Mouse (Mus musculus) G1E (cell line): Measurements from ENCODE around the gene Emb. TPM values are rescaled to one million over a fixed set of nuclear protein-coding genes. Genes with fewer than 3 reads are reported as not detected.

Experiments
- ATAC-seq: 2 replicates; pipeline ENCODE4 v1.8.0; 2016; ENCODE audit warnings: mild to moderate bottlenecking; ENCODE audit not compliant: insufficient number of reproducible peaks, poor library complexity, low FRiP score, severe bottlenecking; ENCODE audit errors: extremely low read depth
- DNase-seq: peaks from one replicate; pipeline ENCODE4 v3.0.0; 2012; ENCODE audit warnings: low spot score
- H3K27me3 ChIP-seq: 2 replicates; pipeline ENCODE4 v1.6.1; 2012; ENCODE audit warnings: mild to moderate bottlenecking, low read length, inconsistent platforms; ENCODE audit not compliant: insufficient read depth
- H3K36me3 ChIP-seq: replicated peaks from 2 replicates; pipeline ENCODE3; 2012; ENCODE audit warnings: mild to moderate bottlenecking, inconsistent platforms
- H3K4me1 ChIP-seq: 2 replicates; pipeline ENCODE4 v1.6.1; 2012; ENCODE audit warnings: low read depth, low read length, inconsistent platforms, mixed read lengths; ENCODE audit not compliant: insufficient read depth
- H3K4me3 ChIP-seq: 2 replicates; pipeline ENCODE4 v1.5.1; 2012; ENCODE audit warnings: low read depth, mild to moderate bottlenecking, inconsistent platforms, low read length, moderate library complexity, mixed read lengths
- H3K9me3 ChIP-seq: replicated peaks from 2 replicates; pipeline ENCODE4 v1.6.1; 2012; ENCODE audit warnings: inconsistent platforms
- CTCF ChIP-seq: IDR thresholded peaks from 2 replicates; pipeline ENCODE4 v1.5.1; 2012; ENCODE audit warnings: low read depth, low read length, inconsistent platforms, mixed read lengths
- GATA1 ChIP-seq: IDR thresholded peaks from 2 replicates; pipeline ENCODE4 v1.6.1; 2012; ENCODE audit warnings: borderline replicate concordance, low read length, inconsistent platforms, mixed read lengths
- GATA2 ChIP-seq: IDR thresholded peaks from 2 replicates; pipeline ENCODE4 v1.6.1; 2012; ENCODE audit warnings: low read depth, low read length, inconsistent platforms, borderline replicate concordance
- POLR2AphosphoS5 ChIP-seq: IDR thresholded peaks from 2 replicates; pipeline ENCODE4 v1.6.1; 2012; ENCODE audit warnings: low read depth, low read length, inconsistent platforms; ENCODE audit not compliant: insufficient replicate concordance
- TAL1 ChIP-seq: conservative IDR thresholded peaks from 2 replicates; pipeline ENCODE4 v1.6.1; 2012; ENCODE audit warnings: low read depth, low read length, inconsistent platforms, mixed read lengths
- polyA plus RNA-seq: library from polyadenylated mRNA; stranded (reverse); fragments of >175 nt; gene quantifications from 2 replicates; pipeline ENCODE4 v1.2.3, GENCODE M21; 2012
- total RNA-seq, 2 experiments: library from RNA; stranded (forward) in 1 of 2; stranded (reverse) in 1 of 2; fragments of 200-1000 nt in 1 of 2; fragments of >200 nt in 1 of 2; fragmentation: Nextera tagmentation in 1 of 2; gene quantifications; 2 replicates each; pipeline ENCODE4 v1.2.3; 2014 to 2017

Gene Emb
- total and polyA plus RNA-seq, 3 experiments, result 0.04 to 0.27 TPM; not detected in 1

DNA sequence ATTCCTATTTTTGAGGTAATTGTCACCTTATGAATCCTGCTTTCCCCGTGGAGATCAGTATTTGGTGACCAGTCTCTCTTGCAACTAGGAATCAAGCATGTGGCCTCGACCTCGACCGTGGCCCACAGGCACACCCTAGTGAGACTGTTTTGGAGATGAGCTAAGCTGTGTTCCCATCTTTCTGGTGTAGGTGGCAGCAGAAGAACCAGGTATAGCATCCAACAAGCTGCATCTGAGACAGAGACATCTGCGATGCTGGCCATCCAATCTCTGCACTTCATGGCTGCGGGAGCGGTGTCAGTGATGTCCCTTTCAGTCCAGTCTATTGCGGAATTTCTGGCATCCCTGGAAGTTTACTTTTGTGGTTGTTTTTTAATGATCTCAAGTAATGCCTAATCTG lies 2.3 kb upstream of the Emb start:
- no peaks in the 10 kb centered on the region for H3K27me3 ChIP-seq
- H3K4me1 ChIP-seq, result no peaks in the 10 kb centered on the region
- TF ChIP-seq TAL1, result no peak
- no peak for TF ChIP-seq GATA1
- TF ChIP-seq POLR2AphosphoS5, result no peak
- TF ChIP-seq GATA2, result no peak
- TF ChIP-seq CTCF, result no peak
- DNase-seq, result no peak
- no peaks in the 10 kb centered on the region for H3K36me3 ChIP-seq
- H3K9me3 ChIP-seq, result peaks cover 54% of the 10 kb centered on the region
- no peak for ATAC-seq
- H3K4me3 ChIP-seq, result no peak overlapping the region

DNA sequence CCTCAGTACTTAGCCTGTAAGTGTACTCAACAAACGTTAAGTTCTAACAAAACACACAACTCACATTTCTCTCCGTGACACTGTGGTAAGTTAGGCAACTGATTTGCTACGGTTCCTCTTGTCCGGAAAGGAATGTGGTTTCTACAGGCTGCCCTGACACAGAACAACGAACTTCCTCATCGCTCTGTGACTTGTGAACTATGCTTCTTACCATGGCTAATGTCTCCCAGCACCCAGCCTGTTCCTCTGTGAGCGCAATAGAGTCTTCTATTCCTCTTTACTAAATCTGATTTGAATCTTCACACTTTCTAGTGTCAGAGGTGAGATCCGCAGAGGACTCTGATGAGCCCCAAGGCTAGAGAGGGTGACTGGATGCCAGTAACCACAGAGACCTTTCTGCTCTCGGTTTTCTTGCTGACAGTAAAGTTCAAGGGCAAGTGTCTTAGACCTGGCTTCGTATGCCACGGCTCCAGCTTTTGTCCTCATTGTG lies 3.1 kb downstream of the Emb start:
- Histone ChIP-seq H3K4me3 (no peak overlapping the region), H3K9me3 (peaks cover 36% of the 10 kb centered on the region), H3K4me1 (no peaks in the 10 kb centered on the region), H3K27me3 (no peaks in the 10 kb centered on the region), H3K36me3 (no peaks in the 10 kb centered on the region)
- no peak for ATAC-seq
- no peak for DNase-seq
- TF ChIP-seq GATA2 (no peak), TAL1 (no peak), POLR2AphosphoS5 (no peak), GATA1 (no peak), CTCF (no peak)

DNA sequence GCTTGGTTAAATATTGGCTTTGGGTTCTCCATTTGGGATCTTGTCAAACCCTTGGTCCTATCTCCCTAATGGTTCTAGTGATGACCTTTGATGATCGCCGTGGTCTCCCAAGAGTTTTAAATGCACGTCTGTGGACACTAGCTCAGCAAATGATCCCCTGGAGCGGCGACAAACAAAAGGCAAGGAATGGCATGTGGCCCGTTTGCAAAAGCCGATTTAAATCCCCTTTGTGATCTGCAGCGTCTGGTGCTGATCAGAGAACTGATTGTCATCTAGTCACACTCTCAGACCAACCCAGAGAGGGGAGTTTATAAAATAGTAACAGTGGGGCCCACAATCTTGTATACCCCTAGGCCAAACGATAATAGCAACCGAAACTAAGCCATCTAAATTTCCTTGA lies 7.1 kb downstream of the Emb start:
- Histone ChIP-seq H3K27me3 (no peaks in the 10 kb centered on the region), H3K9me3 (peaks cover 22% of the 10 kb centered on the region), H3K4me1 (no peaks in the 10 kb centered on the region), H3K36me3 (no peaks in the 10 kb centered on the region), H3K4me3 (no peak overlapping the region)
- no peak for TF ChIP-seq GATA2
- TF ChIP-seq TAL1, result no peak
- no peak for TF ChIP-seq CTCF
- TF ChIP-seq GATA1, result no peak
- no peak for TF ChIP-seq POLR2AphosphoS5
- DNase-seq, result no peak
- ATAC-seq, result no peak

DNA sequence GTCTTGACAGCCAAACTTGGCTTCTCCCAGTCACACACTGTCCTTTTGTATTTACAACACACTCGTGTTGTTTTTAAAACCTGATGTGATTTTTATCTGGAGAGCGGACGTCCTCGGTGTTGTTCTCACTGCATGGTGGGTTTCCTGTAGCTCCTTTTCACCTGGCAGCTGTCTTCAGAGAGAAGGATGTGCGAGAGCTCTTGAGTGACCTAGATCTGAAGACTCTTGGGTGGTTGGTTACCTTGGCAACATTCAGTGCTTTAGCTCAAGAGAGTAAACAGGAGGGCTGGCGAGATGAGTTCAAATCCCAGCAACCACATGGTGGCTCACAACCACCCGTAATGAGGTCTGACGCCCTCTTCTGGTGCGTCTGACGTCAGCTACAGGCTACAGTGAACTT lies 7.8 kb downstream of the Emb start:
- no peaks in the 10 kb centered on the region for H3K36me3 ChIP-seq
- H3K4me3 ChIP-seq, result no peak overlapping the region
- no peaks in the 10 kb centered on the region for H3K27me3 ChIP-seq
- ATAC-seq, result no peak
- peaks cover 25% of the 10 kb centered on the region for H3K9me3 ChIP-seq
- no peaks in the 10 kb centered on the region for H3K4me1 ChIP-seq
- DNase-seq, result no peak
- TF ChIP-seq CTCF (no peak), TAL1 (no peak), POLR2AphosphoS5 (no peak), GATA1 (no peak), GATA2 (no peak)

GRCm38 (mm10) chr13:117216752-117217363 lies 8.5 kb downstream of the Emb start:
- no peaks in the 10 kb centered on the region for H3K27me3 ChIP-seq
- H3K4me1 ChIP-seq, result no peaks in the 10 kb centered on the region
- H3K9me3 ChIP-seq, result peaks cover 21% of the 10 kb centered on the region
- no peak for ATAC-seq
- no peaks in the 10 kb centered on the region for H3K36me3 ChIP-seq
- no peak for DNase-seq
- H3K4me3 ChIP-seq, result no peak overlapping the region
- TF ChIP-seq POLR2AphosphoS5 (no peak), CTCF (no peak), GATA2 (no peak), TAL1 (no peak), GATA1 (no peak)

DNA sequence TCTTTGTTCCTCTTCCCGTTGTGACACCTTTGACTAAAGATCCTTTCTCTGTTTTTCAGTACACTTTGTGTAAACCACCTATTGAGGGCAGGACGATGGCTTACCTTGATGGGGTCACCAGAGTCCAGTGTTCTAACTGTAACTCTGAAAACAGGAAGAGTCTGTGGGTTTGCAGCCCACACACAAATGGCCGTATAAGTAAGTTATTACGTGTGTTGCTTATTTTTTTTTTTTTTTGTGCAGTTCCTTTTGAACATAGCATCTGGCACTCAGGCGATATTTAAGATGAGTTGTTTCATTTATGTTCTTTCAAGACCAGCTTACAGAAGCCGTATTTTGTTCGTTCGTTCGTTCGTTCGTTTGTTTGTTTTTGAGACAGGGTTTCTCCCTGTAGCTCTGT lies 9.3 kb downstream of the Emb start:
- H3K9me3 ChIP-seq, result peaks cover 24% of the 10 kb centered on the region
- H3K4me1 ChIP-seq, result no peaks in the 10 kb centered on the region
- DNase-seq (no peak), ATAC-seq (no peak)
- no peak overlapping the region for H3K4me3 ChIP-seq
- H3K36me3 ChIP-seq, result no peaks in the 10 kb centered on the region
- TF ChIP-seq GATA1, result no peak
- TF ChIP-seq TAL1, result no peak
- TF ChIP-seq GATA2, result no peak
- no peak for TF ChIP-seq POLR2AphosphoS5
- no peak for TF ChIP-seq CTCF
- no peaks in the 10 kb centered on the region for H3K27me3 ChIP-seq

GRCm38 (mm10) chr13:117218092-117218491 lies 9.8 kb downstream of the Emb start:
- no peaks in the 10 kb centered on the region for H3K36me3 ChIP-seq
- H3K4me3 ChIP-seq, result no peak overlapping the region
- ATAC-seq (no peak), DNase-seq (no peak)
- no peaks in the 10 kb centered on the region for H3K27me3 ChIP-seq
- peaks cover 22% of the 10 kb centered on the region for H3K9me3 ChIP-seq
- TF ChIP-seq TAL1, result no peak
- no peak for TF ChIP-seq POLR2AphosphoS5
- TF ChIP-seq CTCF, result no peak
- no peak for TF ChIP-seq GATA2
- no peak for TF ChIP-seq GATA1
- H3K4me1 ChIP-seq, result no peaks in the 10 kb centered on the region
